Mouse (Mus musculus): ENCODE data around the gene CN725425. TPM values are rescaled to one million over a fixed set of nuclear protein-coding genes. Genes with fewer than 3 reads are reported as not detected.

The CN725425 gene
- total RNA-seq, 1 experiment from 2014 or later = not detected

DNA sequence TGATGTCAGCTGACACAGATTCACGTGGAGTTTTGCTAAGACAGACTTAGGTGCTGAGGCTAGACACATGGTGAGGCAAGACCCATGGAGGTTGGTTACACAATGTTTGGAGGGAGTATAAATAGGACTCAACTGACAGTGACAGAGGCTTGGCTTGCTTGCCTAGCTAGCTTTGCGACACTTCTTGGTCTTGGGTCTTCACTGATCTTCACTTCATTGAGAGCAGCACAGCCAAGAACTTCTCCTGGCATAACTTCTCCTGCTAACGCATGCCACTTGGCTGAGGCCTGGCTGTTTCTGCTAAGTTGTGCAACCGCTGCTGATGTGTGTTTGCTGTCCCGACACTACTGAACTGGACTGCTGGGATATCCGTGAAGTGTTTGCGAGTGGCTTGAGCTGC is 83.5 kb downstream of the CN725425 start:
- ATAC-seq (replicated peaks in 1 of 2; ENCODE audit: insufficient read depth in 1 of 2, low FRiP score in 2 of 2, low TSS enrichment in 1 of 2, low read depth in 1 of 2, poor library complexity in 2 of 2, severe bottlenecking in 2 of 2) = no peak; a peak in 1 of 4 replicates

DNA sequence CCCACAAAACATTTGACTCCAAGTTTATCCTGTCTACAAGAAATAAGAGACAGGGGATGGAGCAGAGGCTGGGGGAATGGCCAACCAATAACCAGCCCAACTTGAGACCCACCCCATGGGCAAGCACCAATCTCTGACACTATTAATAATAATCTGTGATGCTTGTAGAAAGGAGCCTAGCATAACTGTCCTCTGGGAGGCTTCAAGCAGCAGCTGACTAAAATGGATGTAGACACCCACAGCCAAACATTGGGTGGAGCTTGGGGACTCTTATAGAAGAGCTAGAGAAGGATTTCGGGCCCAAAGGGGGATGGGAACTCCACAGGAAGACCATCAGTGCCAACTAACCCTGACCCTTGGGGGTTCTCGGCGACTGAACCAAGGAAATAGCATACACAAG is 84.1 kb downstream of the CN725425 start:
- ATAC-seq (replicated peaks in 1 of 2; ENCODE audit: insufficient read depth in 1 of 2, low FRiP score in 2 of 2, low TSS enrichment in 1 of 2, low read depth in 1 of 2, poor library complexity in 2 of 2, severe bottlenecking in 2 of 2) = no peak

GRCm38 (mm10) chr15:91299319-91299835 is 100.1 kb downstream of the CN725425 start:
- no peak for ATAC-seq (replicated peaks in 1 of 2; ENCODE audit: insufficient read depth in 1 of 2, low FRiP score in 2 of 2, low TSS enrichment in 1 of 2, low read depth in 1 of 2, poor library complexity in 2 of 2, severe bottlenecking in 2 of 2)

GRCm38 (mm10) chr15:91301366-91301765 is 102.1 kb downstream of the CN725425 start:
- peak; percentile 82 to 92 for ATAC-seq (replicated peaks in 1 of 2; ENCODE audit: insufficient read depth in 1 of 2, low FRiP score in 2 of 2, low TSS enrichment in 1 of 2, low read depth in 1 of 2, poor library complexity in 2 of 2, severe bottlenecking in 2 of 2)

GRCm38 (mm10) chr15:91304296-91304852 is 105.1 kb downstream of the CN725425 start:
- peak; percentile 40 to 75 for ATAC-seq (replicated peaks in 1 of 2; ENCODE audit: insufficient read depth in 1 of 2, low FRiP score in 2 of 2, low TSS enrichment in 1 of 2, low read depth in 1 of 2, poor library complexity in 2 of 2, severe bottlenecking in 2 of 2)

Other genes with a start within 250 kb of the CN725425 start
- 1.9 and 4.4 TPM in 2 replicates for gene Kif21a, start 149.5 kb upstream of the CN725425 start, total RNA-seq (2017)
- 5.3 and 13.8 TPM in 2 replicates for gene Abcd2, start 7.7 kb upstream of the CN725425 start, total RNA-seq (2017)